Mouse (Mus musculus) ES-CJ7 (cell line): ENCODE data around the gene Kctd21.

ENCODE experiments used
- DNase-seq: peaks from one replicate; pipeline ENCODE4 v3.0.0; 2011; ENCODE audit warnings: low read depth, low spot score

Kctd21 gene

DNA sequence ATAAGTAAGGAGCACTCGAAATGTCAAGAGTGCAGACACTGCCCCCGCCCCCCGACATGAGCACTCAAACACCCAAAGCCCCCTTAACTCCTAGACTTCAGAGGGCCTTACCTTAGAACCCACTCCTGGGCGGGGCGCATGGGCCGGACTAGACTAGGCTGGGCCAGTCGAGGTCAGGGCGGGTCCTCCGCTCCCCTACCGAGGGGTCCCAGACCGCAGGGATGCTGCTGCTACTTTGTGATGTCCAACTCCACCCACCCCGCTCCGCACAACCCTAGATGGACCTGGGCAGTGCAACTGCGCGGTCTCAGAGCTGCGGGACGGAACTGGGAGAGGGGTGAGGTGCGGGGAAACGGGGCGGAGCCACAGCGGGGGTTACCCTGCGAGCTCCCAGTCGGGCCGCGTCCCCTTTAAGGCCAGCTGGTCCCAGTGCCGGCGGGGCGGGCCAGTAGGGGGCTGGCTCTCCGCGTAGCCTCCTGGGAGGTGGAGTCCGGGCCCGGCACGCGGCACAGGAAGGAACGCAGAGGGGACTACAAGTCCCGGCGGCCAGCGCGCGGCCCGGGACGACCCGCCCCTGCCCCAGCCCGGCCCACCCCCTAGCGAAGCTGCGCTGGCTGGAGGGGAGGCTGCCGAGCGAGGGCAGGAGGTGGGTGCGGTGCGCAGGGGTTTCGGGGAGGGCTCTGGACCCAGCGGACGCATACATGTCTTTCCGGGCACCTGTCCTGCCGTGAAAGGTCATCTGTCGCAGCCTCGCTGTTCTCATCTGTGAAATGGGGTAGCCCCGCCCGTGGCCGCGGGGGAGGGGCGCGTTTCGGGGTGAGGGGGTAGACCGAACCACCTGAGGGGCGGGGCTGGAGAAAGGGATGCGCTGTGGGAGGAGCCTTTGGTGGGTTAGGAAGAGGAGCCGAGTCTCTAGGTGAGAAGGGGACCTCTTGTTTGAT lies at the start of gene Kctd21, which contains the start of gene Usp35:
Gene Kctd21 (plus strand): TSS at position 602 of the 941 bp plus-strand sequence.
Gene Usp35 (minus strand): TSS at position 295 of the 941 bp plus-strand sequence.
- peak; percentile 94 for DNase-seq

DNA sequence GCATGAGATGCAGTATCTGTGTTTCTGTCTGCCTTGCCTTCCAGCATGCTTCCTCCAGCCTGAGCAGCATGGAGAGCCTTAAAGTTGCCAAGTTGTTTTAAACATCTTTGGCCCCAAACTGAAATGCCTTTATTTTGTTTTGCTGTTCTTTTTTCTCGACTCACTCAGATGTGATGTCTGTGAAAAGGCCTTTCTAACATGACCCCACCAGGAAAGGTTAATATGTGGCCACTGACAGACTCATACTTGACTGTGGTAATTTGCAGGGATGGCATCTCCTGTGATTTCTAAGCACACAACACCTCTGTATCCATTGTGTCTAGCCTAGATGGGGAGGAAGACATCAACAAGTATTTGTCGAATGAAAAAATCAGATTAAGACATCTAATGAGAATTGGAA lies 35.1 kb upstream of the Kctd21 start:
- DNase-seq, result no peak

DNA sequence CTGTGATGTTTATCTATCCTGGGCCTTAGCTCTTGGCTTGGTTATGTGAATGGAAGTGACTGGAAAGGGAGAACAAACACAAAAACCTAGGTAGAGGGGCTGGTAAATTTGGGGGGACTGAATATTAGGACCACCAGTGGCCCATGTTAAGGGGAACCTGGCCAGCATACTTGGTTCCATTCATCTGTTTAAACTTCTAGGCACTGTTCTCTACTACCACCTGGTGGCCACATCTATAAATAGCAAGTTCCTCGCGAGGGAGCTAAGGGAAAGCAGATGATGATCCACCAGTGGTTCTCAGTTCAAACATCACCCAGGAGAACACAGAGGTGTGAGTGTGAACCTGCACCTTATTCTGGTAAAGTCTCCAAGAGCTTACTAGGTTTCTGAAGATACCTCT lies 34.7 kb upstream of the Kctd21 start:
- peak; percentile 62 for DNase-seq

DNA sequence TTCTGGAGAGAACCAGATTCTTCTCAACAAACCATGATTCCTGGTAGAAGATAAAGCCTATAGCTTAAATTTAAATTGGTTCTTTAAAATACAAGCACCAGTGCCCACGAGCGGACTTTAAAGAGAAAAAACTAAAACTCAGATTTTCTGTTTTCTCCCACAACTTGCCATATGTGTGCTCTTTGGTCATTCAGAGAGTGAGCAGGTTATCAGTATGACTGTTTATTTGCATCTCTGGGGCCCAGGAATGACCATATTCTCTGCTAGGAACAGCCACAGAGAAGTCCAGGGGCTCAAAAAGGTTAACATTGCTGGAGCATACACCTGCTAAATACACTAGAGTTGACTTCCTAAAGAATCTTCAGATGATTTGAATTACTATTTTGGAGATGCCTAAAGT lies 33.8 kb upstream of the Kctd21 start:
- no peak for DNase-seq

DNA sequence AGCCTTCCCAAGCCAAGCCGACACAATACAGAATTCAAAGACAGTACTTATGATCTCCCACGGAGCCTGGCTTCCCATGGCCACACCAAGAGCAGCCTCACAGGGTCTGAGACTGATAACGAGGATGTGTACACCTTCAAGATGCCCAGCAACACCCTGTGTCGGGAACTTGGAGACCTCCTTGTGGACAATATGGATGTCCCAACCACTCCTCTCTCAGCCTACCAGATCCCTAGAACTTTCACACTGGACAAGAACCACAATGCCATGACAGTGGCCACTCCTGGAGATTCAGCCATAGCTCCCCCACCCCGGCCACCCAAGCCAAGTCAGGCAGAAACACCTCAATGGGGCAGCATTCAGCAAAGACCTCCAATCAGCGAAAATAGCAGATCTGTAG lies 33.2 kb upstream of the Kctd21 start:
- DNase-seq, result no peak

DNA sequence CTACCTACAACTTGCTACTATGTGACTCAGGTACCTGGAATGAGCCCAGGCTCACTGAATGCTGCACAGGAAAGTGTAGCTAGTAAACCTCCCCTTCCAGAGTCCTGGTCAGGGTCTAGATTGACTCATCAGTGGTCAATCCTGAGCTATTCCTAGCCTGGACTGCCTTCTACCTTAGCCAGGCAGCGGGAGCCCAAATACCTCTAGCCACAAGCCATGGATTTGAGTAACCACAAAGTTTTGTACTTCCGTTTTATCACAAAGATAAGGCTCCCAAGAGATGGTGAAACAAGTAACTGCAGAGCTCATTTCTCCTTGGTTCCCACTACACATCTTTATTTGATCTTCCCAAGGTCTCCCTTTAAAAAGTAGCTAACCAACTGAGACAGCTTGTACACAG lies 31.2 kb upstream of the Kctd21 start:
- no peak for DNase-seq

DNA sequence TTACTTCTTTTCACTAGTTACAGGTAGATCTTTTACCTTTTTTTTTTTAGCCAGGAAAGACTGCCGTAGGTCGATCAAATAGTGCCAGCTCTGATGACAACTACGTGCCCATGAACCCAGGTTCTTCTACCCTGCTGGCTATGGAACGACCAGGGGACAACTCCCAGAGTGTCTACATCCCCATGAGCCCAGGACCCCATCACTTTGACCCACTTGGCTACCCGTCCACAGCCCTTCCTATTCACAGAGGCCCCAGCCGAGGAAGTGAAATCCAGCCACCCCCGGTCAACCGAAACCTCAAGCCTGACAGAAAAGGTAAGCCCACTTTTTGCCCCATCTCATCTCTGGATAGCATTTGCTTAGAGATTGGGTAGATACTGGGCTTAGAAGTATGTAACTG lies 30.8 kb upstream of the Kctd21 start:
- no peak for DNase-seq

DNA sequence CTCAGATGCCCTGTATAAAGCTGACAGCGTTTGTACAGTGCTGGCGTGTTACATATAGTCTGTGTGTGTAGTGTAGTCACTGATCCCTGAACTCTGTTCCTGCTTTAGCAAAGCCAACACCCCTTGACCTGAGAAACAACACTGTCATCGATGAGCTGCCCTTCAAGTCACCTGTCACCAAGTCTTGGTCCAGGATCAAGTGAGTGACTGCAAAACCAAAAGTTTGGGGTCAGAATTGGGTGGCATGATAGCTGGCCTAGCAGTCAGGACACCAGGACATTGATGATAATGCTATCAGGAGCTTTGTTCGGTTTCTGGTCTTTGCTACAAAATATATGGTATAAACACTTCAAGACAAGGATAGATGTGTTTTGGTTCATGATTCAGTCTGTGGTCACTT lies 29.9 kb upstream of the Kctd21 start:
- no peak for DNase-seq

DNA sequence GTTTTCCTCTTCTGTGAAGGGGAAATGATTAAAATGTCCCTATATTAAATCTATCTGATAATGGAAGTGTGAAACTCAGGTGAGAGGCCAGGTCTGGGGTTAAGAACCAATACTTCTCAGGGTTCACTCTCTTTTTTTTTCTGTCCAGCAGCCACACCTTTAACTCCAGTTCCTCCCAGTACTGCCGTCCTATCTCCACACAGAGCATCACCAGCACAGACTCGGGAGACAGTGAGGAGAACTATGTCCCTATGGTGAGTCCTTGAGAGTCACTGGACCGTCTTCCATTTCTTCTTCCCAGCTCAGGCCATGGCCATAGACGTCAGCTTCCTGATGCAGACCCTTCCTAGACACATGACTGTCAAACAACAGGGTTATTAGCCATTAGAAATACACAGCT lies 29.3 kb upstream of the Kctd21 start:
- no peak for DNase-seq

DNA sequence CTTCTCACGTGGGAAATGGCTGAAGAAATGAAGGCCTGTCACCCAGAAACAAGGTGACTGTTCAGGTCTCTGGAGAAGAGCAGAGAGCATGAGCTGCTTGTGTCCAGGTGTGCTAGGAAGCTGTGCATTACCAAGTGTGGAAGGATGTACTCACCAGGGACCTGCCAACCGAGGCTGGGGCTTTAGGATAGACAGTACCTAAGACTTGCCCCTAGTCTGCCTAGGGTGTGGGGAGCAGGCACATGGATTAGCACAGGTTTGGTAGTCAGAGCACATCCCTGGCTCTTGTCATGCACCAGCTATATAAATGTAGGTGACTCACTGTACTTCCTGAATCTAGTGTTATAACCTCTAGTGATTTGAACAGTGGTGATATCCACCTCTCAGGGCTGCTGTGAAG lies 28.5 kb upstream of the Kctd21 start:
- no peak for DNase-seq

DNA sequence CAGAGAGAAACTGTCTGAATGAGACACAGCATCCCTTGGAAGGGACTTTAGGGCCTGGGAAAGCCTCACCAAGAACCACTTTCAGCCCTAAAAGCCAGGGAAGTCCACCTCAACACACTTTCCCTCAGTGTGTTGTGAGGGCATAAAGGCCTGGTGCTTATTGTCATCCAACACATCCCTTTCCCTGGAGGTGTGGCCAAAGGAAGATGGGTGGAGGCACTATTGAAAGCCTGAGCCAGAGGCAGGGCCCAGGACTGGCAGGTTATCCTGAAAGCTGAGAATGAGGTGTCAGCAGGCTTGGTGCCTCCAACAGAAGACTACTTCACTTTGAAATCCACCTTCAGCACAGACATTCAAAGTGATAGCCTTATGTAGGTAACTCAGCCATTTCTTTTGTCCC lies 27.7 kb upstream of the Kctd21 start:
- DNase-seq, result no peak

DNA sequence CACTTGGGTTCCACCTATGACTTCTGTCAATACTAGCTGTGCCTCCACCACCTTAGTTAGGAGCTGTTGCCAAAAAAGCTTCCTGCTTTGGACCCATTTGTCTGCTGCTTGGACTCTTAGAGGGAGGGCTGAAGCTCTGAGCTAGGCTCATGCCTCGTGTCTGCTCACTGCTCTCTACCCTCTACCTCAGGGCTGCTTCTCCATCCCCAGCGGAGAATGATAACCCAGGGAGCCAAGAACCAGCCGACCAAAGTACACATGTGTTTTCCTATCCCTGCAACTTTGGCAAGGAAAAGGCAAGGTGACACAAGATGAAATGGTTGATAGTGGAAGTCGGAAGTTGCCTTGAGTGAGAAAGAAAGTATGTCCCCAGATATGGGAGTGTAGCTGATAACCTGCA lies 26.9 kb upstream of the Kctd21 start:
- DNase-seq, result no peak

DNA sequence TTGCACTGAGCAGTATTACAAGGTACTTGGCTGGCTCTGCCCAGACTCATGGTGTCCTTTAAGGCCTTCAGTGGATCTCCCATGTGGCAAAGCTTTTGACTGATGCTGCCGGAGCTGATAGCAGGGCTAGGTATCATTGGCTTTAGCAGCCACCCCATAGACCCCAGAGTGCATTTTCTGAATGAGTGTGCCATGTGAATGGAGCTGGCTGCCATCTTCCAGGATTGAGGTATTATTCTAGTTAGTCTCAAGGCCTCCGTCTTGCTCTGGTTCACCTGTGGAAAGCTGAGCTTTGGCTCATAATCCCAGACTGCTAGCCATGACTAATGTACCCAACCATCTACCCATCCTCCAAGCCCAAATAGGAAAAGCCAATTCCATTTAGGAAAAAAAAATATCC lies 25.3 kb upstream of the Kctd21 start:
- no peak for DNase-seq

DNA sequence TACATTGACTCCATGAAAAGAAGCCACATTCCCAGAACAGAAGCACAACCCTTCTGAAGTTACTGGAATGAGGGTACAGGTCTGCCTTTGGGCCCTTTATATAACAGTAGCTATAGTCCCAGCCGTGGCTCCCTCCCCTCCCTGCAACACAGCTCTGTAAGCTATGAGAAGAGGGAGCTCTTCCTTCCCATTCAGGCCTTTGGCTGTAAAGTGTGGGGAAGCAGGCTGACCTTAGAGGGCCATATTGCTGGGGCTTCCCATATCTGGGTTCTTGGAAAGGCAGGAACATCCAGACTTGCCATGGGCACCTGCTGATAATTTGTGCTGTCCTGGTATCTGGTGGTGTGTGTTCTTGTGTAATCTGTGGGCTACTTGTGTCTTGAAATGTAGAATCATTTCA lies 24.6 kb upstream of the Kctd21 start:
- no peak for DNase-seq

DNA sequence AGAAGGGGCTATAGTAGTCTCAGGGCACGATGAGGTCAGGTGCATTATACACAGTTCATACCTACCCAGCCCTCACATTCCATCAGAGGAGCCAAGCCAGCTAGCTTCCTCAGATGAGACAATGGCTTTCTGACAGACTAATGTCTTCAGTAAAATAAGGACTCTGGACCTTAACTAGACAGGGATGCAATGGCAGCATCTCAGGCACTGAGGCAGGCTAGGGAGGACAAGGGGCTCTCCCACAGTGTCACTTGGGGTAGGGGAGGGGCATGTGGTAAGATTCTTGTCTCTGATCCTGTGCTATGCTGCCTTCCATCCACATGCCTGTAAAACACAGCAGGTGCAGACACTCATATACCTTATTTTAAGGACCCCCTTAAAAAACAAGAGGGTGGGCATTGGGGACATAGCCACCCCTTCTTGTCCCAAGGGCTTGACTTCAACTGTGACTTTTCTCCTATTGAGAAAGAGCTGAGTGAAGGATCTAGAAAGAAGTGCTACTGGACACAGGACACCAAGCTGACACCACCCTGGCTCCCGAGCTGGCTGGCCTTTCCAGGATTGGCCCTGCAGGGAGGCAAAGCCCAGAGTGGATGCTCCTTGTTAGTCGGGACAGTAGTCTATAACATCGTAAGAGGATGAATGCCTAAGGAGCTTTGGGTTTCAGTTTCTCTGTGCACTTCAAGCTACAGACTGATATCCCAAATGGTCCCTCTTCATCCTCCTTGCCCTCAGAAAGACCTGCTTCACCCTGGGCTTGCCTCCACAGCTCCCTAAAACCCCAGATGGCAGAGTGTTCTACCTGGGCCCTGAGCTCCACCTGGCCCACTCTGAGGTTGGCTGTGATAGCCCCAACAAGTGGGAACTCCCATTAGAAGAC lies 22.4 kb upstream of the Kctd21 start:
- no peak for DNase-seq

DNA sequence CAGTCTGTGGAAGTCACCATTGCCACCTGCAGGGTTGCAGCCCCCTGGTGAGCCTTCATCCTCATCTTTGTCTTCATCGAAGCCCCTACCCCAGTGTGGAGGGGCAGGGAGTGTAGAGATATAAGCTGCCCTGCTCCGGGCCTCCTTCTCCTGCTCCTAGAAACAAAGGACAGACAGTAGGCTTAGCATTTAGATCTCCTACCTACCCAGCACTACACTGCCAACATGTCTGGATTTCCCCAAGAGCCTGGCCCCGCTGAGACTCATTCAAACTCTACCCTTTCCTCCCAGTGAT lies 21.8 kb upstream of the Kctd21 start:
- DNase-seq, result no peak

DNA sequence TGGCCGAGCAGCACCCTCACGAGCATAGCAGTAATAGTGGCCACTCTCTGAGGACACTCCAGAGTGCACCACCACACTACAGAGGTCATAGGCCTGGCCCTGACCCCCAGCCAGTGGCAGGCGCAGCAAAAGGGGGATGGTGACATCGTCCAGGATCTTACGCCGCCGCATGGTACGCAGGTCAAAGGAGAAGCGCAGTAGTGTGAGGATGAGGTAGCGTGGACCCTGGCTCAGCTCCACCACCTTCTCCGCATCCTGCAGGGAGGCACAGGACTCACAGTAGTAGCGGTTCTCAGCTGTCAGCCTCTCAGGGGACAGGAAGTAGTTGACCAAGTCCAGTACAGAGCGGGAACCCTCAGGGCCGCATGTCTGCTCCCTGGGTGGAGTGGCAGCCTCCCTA lies 20.5 kb upstream of the Kctd21 start:
- no peak for DNase-seq

DNA sequence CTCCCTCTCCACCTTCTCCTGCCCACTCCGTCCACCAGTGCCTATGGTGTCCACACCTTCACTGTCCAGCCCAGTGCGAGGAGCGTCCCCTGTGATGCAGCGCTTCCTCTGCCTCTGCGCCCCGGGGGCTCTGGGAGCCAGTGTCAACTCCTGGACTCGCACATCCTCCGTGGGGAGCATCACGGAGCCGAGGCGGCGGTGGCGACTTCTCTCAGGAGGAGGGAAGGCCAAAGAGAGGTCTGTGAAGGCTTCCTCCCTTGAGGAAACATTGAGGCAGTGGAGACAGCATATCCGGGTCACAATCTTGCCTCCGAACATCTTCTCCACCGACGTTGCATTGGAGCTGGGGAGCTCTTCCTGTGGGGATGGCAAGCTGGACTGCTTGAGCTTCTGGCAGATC lies 19.9 kb upstream of the Kctd21 start:
- DNase-seq, result no peak

DNA sequence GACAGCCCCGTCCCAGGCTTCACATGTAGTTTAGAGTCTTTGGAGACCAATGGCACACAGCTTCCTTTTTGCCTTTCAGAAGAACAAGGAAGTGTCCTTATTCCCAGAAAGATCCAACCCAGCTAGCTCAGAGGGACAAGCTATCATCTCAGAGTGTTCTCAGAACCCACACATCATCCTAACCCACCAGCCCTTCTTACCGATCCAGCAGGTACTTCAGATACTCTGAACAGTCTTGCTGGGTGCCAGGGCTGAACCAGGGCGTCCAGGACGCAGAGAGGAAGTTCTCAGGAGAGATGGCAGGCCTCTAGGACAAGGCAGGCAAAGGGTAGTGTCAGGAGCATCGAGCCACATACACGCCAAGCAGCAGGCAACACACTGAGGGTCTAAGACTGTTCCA lies 19.3 kb upstream of the Kctd21 start:
- no peak for DNase-seq

DNA sequence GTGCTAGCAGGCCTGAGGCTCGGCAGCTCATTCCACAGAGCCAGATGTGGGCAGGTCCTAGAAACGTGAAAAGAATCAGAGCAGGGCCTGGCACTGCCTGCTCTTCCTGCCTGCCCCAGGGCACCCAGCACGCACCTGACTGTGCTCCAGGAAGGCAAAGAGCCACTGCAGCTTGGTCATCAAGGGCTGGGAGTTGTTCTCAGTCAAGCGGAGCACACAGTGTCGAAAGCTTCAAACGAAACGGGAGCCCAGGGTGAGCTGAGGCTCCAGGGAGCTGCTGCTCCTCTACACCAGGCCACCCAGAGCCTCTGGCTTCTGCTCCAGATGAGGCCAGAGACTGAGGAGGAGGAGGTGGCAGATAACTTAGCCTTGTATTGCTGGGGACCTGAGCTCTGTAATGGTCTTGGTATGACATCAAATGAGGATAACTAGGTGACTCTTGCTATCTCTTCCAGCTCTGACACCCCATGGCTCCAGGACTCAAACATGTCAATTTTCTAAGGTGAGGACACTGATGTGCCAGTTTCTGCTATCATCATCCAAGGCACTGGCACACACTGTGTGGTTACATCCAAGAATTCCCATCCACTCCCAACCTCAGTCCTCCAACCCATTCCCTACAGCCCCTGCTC lies 18.6 kb upstream of the Kctd21 start:
- DNase-seq, result no peak

DNA sequence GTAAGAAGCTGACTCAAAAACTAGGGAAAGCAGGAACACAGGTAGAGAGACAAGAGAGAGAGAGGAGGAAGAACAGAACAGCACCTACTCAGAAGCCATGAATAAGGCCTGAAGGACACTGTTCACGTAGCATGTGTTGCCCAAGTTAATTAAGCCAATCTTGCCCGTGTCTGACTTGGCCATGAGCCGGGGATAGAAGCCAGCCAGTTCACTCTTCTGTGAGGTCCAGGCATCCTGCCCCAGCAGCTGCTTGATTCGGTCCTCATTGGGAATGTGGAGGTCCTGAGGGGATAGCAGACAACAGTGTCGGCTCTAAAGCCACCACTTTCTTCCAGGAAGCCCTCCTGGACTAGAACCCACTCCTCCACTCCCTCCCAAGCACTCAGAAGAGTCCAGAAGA lies 17.5 kb upstream of the Kctd21 start:
- DNase-seq, result no peak

DNA sequence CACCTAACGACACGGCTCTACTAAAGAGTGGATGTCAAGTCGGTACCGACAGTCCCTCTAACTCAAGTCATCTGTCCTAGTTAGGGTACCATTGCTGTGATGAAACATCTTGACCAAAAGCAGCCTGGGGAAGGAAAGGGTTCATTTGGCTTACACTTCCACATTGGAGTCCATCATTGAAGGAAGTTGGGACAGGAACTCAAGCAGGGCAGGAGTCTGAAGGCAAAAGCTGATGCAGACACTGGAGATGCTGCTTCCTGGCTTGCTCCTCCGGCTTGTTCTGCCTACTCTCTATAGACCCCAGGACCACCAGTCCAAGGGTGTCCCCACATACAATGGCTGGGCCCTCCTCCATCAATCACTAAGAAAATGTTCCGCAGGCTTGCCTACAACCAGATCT lies 16.5 kb upstream of the Kctd21 start:
- DNase-seq, result no peak
